In genomic region chr7:49004402-49004801, GRCm38 (mm10) we compare ENCODE assay signal across 16 mouse cellular contexts.
DNase-seq lines count a peak whose midpoint lies in the region; ATAC-seq lines count a peak whose summit lies in the region.
"Had no signal": no experiment of that assay in that cellular context is flagged by ENCODE, and none has a peak within 500 bp of the region (broad histone marks: within the 10 kb centered on the region; RNA-seq: fewer than 3 reads in every experiment).

No protein-coding gene starts in this region.

- no peaks in the 10 kb centered on the region for H3K9me3 ChIP-seq in lung, embryonic 15.5 days
- no peaks in the 10 kb centered on the region for H3K9me3 ChIP-seq in midbrain, embryonic 11.5 days (ENCODE audit: control insufficient read depth, low read length)
- H3K9me3 ChIP-seq: hindbrain, embryonic 15.5 days; limb, embryonic 13.5 days had no signal

- no peaks in the 10 kb centered on the region for H3K36me3 ChIP-seq in lung, embryonic 15.5 days
- H3K36me3 ChIP-seq in midbrain, embryonic 11.5 days (ENCODE audit: control insufficient read depth, insufficient read depth, low read length), result no peaks in the 10 kb centered on the region
- H3K36me3 ChIP-seq: hindbrain, embryonic 15.5 days; limb, embryonic 13.5 days had no signal

- no peaks in the 10 kb centered on the region for H3K27me3 ChIP-seq in lung, embryonic 15.5 days
- no peaks in the 10 kb centered on the region for H3K27me3 ChIP-seq in midbrain, embryonic 11.5 days (ENCODE audit: control insufficient read depth, insufficient read depth, low read length)
- H3K27me3 ChIP-seq: hindbrain, embryonic 15.5 days had no signal

- DNase-seq in adrenal gland, adult 2 months, result peak; percentile 20
- DNase-seq in adrenal gland, adult 18-20 months (ENCODE audit: low spot score in 2 of 2), result no peak
- peak; percentile 43 for DNase-seq in Muller cell, postnatal 12 days (ENCODE audit: inconsistent ontology term)
- peak; percentile 63 for DNase-seq in kidney, adult 9 months
- no peak for DNase-seq in midbrain, embryonic 11.5 days (ENCODE audit: low spot score, missing footprints)
- no peak for DNase-seq in left cerebral cortex, adult 8-10 months (ENCODE audit: low spot score in 2 of 2)
- DNase-seq: cerebellum, postnatal 10 days; forebrain, postnatal 0 days; gastrocnemius, postnatal 14 days; midbrain, embryonic 14.5 days; retina, postnatal 1 day; thymus, postnatal 25 days had no signal

- WGBS in lung, embryonic 15.5 days, result 33% methylated on average over 5 of the region's 5 CpGs
- WGBS in midbrain, embryonic 11.5 days, result 74% methylated on average over 5 of the region's 5 CpGs

- ATAC-seq in lung, embryonic 15.5 days (ENCODE audit: borderline replicate concordance, extremely low read depth, low FRiP score, low TSS enrichment), result peak; percentile 66; the same call in 1 of the 2 replicates
- no peak for ATAC-seq in cerebellum, adult (ENCODE audit: insufficient number of reproducible peaks, low FRiP score, low TSS enrichment)
- ATAC-seq in midbrain, embryonic 11.5 days (ENCODE audit: low FRiP score), result no peak
- ATAC-seq: forebrain, postnatal 0 days had no signal

- no peak overlapping the region for H3K27ac ChIP-seq in lung, embryonic 15.5 days
- H3K27ac ChIP-seq in midbrain, embryonic 11.5 days (ENCODE audit: low read depth, low read length), result no peak overlapping the region
- H3K27ac ChIP-seq: hindbrain, embryonic 15.5 days; limb, embryonic 13.5 days had no signal

- peaks cover 7% of the 10 kb centered on the region; the same call in 1 of the 2 replicates for H3K4me1 ChIP-seq in lung, embryonic 15.5 days
- H3K4me1 ChIP-seq in midbrain, embryonic 11.5 days (ENCODE audit: control insufficient read depth, insufficient read depth, low read length), result peaks cover 37% of the 10 kb centered on the region

- no peak overlapping the region for H3K4me3 ChIP-seq in lung, embryonic 15.5 days
- no peak overlapping the region for H3K4me3 ChIP-seq in midbrain, embryonic 11.5 days (ENCODE audit: low read depth, low read length)
- H3K4me3 ChIP-seq: hindbrain, embryonic 15.5 days; limb, embryonic 13.5 days had no signal

- no peak overlapping the region for H3K4me2 ChIP-seq in lung, embryonic 15.5 days
- H3K4me2 ChIP-seq in midbrain, embryonic 11.5 days, result no peak overlapping the region
- H3K4me2 ChIP-seq: hindbrain, embryonic 15.5 days; limb, embryonic 13.5 days had no signal

- no peak overlapping the region for H3K9ac ChIP-seq in lung, embryonic 15.5 days
- no peak overlapping the region for H3K9ac ChIP-seq in midbrain, embryonic 11.5 days (ENCODE audit: low read length)
- H3K9ac ChIP-seq: forebrain, postnatal 0 days; hindbrain, embryonic 15.5 days; limb, embryonic 13.5 days had no signal

Comparison
In these comparisons a context has a peak if more than half of its experiments do, and no peak if none do; other contexts are left out.
1. DNase-seq: peak in adrenal gland, adult 2 months (single experiment), Muller cell, postnatal 12 days (single experiment) and kidney, adult 9 months (single experiment); none in adrenal gland, adult 18-20 months (0 of 2), midbrain, embryonic 11.5 days (single experiment) and left cerebral cortex, adult 8-10 months (0 of 2).